Mouse (Mus musculus) megakaryocyte, embryonic 14.5 days (primary cell): ENCODE measurements around the gene Bod1l.

Experiments used
- FLI1 ChIP-seq: IDR thresholded peaks from 2 replicates; pipeline ENCODE4 v1.6.1; 2012; ENCODE audit warnings: low read length, inconsistent platforms, mixed read lengths
- GATA1 ChIP-seq: IDR thresholded peaks from 3 replicates; pipeline ENCODE4 v1.6.1; 2012; ENCODE audit warnings: mixed read lengths, low read length, inconsistent platforms, borderline replicate concordance

- TF ChIP-seq GATA1 = no peak
- TF ChIP-seq FLI1 = no peak
Observed at GRCm38 (mm10) chr5:41756396-41756795, 87.7 kb downstream of the Bod1l start.
